Mouse (Mus musculus) regulatory T cell (primary cell): ENCODE results near the gene Zfand2b.

Experiments
- in situ Hi-C: fragments of 300-600 bp; cut with MboI, MseI; formaldehyde crosslinking; loops from one replicate; pipeline ENCODE4 v1.15.1; 2025; ENCODE audit warnings: high pct_unique_total_duplicates

Zfand2b gene

GRCm38 (mm10) chr1:75168472-75169464 is at the start of gene Zfand2b:
Gene Zfand2b, plus strand, starts transcription at chr1:75168646.
- in situ Hi-C loops, result no loop called here

GRCm38 (mm10) chr1:75122211-75122610 is 46.2 kb upstream of the Zfand2b start:
- in situ Hi-C loops, result loop anchor here (5.0 to 10.0 kb wide), 3 partner anchors 63 to 527 kb away; partner anchors contain the start of gene Abcb6

GRCm38 (mm10) chr1:75124346-75125321 is 43.8 kb upstream of the Zfand2b start, which contains the start of gene Nhej1:
Gene Nhej1, minus strand, starts transcription at chr1:75125200.
- in situ Hi-C loops, result loop anchor here (5.0 to 25.0 kb wide), 7 partner anchors 60 to 1162 kb away; partner anchors contain the start of genes Abcb6, Ctdsp1 and Slc11a1

- in situ Hi-C loops, result loop anchor here (5.0 to 25.0 kb wide), 6 partner anchors 59 to 1163 kb away; partner anchors contain the start of genes Abcb6, Ctdsp1 and Slc11a1
These were observed 43.0 kb upstream of the Zfand2b start for GRCm38 (mm10) chr1:75125418-75125817.

- in situ Hi-C loops, result loop anchor here (5.0 to 25.0 kb wide), 6 partner anchors 56 to 1166 kb away; partner anchors contain the start of genes Abcb6, Ctdsp1 and Slc11a1
These were observed 39.8 kb upstream of the Zfand2b start for GRCm38 (mm10) chr1:75128641-75129040.

GRCm38 (mm10) chr1:75133421-75134207 is 34.8 kb upstream of the Zfand2b start, which contains the start of gene Slc23a3:
Gene Slc23a3, minus strand, starts transcription at chr1:75133890.
- in situ Hi-C loops, result loop anchor here (25.0 kb wide), 2 partner anchors 746 to 1171 kb away; partner anchors contain the start of genes Ctdsp1 and Slc11a1

- in situ Hi-C loops, result loop anchor here (5.0 to 25.0 kb wide), 4 partner anchors 76 to 1174 kb away; partner anchors contain the start of genes Ctdsp1, Dnpep, Glb1l and Slc11a1
These were observed 32.2 kb upstream of the Zfand2b start for GRCm38 (mm10) chr1:75136293-75136692.

GRCm38 (mm10) chr1:75136730-75137129 is 31.7 kb upstream of the Zfand2b start:
- in situ Hi-C loops, result loop anchor here (5.0 to 25.0 kb wide), 4 partner anchors 76 to 1174 kb away; partner anchors contain the start of genes Ctdsp1, Dnpep, Glb1l and Slc11a1

- in situ Hi-C loops, result loop anchor here (5.0 to 25.0 kb wide), 4 partner anchors 74 to 1176 kb away; partner anchors contain the start of genes Ctdsp1, Dnpep, Glb1l and Slc11a1
These were observed 30.0 kb upstream of the Zfand2b start for GRCm38 (mm10) chr1:75138448-75138847.

- in situ Hi-C loops, result loop anchor here (5.0 to 25.0 kb wide), 4 partner anchors 473 to 1178 kb away; partner anchors contain the start of genes Ctdsp1 and Slc11a1
These were observed 27.8 kb upstream of the Zfand2b start for GRCm38 (mm10) chr1:75140601-75141190.

- in situ Hi-C loops, result loop anchor here (5.0 to 25.0 kb wide), 4 partner anchors 474 to 1179 kb away; partner anchors contain the start of genes Ctdsp1 and Slc11a1
These were observed 26.8 kb upstream of the Zfand2b start for GRCm38 (mm10) chr1:75141486-75142190.

- in situ Hi-C loops, result loop anchor here (5.0 to 25.0 kb wide), 4 partner anchors 475 to 1180 kb away; partner anchors contain the start of genes Ctdsp1 and Slc11a1
These were observed 25.9 kb upstream of the Zfand2b start, which contains the start of the genes Cnppd1 and Retreg2 for GRCm38 (mm10) chr1:75142301-75143261. Gene Cnppd1, minus strand, starts transcription at chr1:75142711. Gene Retreg2, plus strand, starts transcription at chr1:75142778.

GRCm38 (mm10) chr1:75145589-75145988 is 22.9 kb upstream of the Zfand2b start:
- in situ Hi-C loops, result loop anchor here (10.0 to 25.0 kb wide), 3 partner anchors 611 to 1183 kb away; partner anchors contain the start of genes Ctdsp1 and Slc11a1

GRCm38 (mm10) chr1:75147411-75148135 is 20.9 kb upstream of the Zfand2b start:
- in situ Hi-C loops, result loop anchor here (10.0 to 25.0 kb wide), 3 partner anchors 613 to 1185 kb away; partner anchors contain the start of genes Ctdsp1 and Slc11a1

- in situ Hi-C loops, result loop anchor here (10.0 to 25.0 kb wide), 3 partner anchors 614 to 1186 kb away; partner anchors contain the start of genes Ctdsp1 and Slc11a1
These were observed 19.7 kb upstream of the Zfand2b start for GRCm38 (mm10) chr1:75148727-75149126.

GRCm38 (mm10) chr1:75155837-75156236 is 12.6 kb upstream of the Zfand2b start:
- in situ Hi-C loops, result no loop called here
